Mouse (Mus musculus) monocyte, adult 5-6 weeks (primary cell): Measurements from ENCODE around the gene Arl5a. TPM values are rescaled to one million over a fixed set of nuclear protein-coding genes. Genes with fewer than 3 reads are reported as not detected.

Source experiments
- ATAC-seq: fragments of 153-309, 156-312 bp; replicated peaks from 2 replicates; pipeline ENCODE4 v1.8.0; 2017; ENCODE audit warnings: mild to moderate bottlenecking; ENCODE audit not compliant: low TSS enrichment, insufficient number of reproducible peaks, severe bottlenecking, poor library complexity, low FRiP score
- total RNA-seq: library from RNA; stranded (forward); fragments of 200-1000, 200-491, 200-594 nt; gene quantifications from 3 replicates; pipeline ENCODE4 v1.2.3, GENCODE M21; 2017

The Arl5a gene
- total RNA-seq: 66.3 to 97.8 TPM (median 74.9 TPM) in 3 replicates

- peak; percentile 85 for ATAC-seq
Observed at GRCm38 (mm10) chr2:52424747-52425522, at the start of gene Arl5a. Gene Arl5a, minus strand, starts transcription at chr2:52424901.

- no peak for ATAC-seq
Observed at GRCm38 (mm10) chr2:52471545-52472291, 47.0 kb upstream of the Arl5a start.

DNA sequence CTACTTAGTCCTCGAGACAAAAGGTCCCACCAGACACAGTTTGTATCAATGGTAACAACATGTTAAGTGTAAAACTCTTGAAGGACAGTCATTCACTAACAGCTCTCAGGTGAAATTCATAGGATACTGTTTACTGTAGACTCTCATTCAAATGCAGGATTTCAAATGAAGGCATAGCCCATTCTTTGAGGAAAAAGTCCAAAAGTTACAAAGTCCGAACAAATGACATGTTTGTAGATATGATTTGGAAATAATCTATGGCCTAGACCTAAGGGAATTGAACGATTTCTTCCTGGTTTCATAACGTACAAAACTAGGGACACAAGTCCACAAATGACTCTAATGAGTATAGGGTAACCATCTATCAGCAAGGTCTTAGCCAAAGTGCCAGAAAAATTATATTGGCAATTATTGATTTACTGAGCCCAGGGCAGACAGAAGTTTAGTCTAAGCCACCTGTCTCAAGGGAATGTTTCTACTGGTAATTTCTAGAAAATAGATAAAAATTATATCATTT is 45.4 kb upstream of the Arl5a start:
- ATAC-seq: no peak

DNA sequence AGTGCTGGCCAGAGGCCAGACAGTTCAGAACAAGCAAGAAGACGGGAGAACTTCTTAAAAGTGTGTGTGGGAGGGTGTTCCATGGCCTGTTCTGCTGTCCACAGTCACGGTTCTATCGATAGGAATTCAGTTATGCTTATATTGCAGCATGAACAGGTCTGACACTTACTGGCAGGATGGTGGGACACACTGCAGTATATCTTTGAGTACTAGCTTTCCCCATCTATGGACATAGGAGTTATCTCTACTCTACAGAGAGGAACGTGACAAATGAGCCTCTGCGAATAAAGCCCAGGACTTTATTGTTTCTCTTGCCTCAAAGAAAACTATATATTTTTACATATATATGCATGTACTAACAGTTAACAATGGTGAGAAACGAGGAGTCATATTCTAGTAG is 42.9 kb upstream of the Arl5a start:
- ATAC-seq: no peak

DNA sequence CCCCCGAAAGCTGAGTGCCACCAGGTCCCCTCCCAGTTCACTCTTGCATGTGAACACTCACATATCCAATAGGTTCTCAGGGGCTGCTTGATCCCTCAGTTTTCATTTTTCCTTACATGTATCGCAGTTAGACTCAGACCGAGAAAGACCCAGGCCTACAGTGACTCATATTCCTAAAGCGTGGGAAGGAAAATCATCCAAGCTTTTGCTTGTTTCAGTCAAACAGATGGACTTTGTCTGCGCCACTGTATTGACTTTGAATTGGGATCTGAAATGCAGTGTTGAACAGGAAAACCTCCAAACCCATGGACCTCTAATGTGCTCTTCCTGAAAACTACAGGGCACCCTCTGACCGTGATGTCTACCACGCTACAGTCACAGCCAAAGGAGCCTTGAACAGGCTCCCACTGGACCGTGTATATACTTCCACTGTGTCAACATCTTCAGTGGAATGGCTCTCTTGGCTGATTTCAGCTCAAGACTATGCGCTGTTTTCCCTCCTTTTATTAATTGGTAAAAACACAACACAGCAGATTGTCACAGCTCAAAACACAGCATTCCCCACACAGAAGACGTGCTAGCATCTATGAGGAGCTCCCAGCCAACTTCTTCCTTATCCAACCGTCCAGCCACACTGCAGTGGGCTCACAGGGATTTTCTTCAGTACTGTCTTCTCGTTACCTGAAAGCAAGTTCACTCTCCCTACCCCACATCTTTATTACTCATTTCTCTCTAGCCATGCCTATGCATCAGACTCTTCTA is 36.7 kb upstream of the Arl5a start:
- ATAC-seq: no peak

- no peak for ATAC-seq
Observed at GRCm38 (mm10) chr2:52455606-52456479, 31.1 kb upstream of the Arl5a start.

- no peak for ATAC-seq
Observed at GRCm38 (mm10) chr2:52449818-52450217, 25.1 kb upstream of the Arl5a start.

DNA sequence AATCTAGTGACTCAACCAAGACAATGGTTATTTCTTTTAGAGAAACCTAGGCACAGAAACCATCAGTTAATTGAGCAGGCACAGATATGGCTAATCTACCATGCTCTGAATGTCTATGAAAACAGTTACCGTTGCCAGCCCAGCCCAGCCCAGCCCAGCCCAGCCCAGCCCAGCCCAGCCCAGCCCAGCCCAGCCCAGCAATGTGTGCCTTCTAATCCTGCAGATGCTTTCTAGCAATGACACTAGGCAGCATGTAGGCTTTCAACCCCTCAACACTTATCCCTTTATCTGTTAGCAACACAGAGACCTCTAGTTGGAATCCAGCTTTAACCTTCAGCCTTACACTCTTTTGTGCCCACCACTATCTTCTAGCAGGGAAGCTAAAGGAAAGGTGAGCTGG is 24.2 kb upstream of the Arl5a start:
- no peak for ATAC-seq

DNA sequence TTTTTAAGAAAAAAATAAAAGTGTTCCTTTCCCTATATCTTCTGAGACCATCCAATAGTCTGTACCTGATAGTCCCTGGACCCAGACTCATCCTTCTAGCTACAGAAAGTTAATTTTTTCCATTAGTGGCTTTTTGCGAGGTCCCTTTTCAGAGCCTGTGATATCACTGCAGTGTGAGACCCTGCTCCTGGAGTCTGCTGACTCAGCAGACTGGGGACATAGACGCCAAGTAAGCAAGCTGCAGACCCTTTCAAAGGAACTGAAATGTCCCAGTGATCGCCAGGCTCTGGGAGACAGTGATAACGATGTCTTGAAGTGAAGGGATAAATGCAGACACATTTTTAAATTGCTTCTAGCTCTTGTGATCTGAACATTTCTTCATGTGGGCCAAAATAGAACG is 21.9 kb upstream of the Arl5a start:
- no peak for ATAC-seq

DNA sequence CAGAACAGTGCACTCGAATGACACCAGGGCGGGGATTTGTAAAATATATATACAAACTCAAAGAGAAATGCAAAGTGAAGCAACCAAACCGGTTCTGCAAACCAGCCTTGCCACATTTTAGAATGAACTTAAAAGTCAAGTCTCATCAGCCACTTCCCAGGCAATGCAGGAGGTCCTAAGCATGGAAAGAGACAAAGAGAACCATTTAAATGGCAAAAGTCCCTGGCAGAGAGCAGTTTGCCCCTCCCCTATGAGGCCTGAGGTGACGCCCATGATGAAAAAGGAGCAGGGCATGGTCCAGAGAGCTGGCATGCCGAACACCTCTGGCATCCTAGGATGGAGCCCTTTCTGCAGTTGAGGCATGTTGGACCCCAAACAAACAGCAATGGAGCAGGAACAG is 17.4 kb upstream of the Arl5a start:
- ATAC-seq: no peak

DNA sequence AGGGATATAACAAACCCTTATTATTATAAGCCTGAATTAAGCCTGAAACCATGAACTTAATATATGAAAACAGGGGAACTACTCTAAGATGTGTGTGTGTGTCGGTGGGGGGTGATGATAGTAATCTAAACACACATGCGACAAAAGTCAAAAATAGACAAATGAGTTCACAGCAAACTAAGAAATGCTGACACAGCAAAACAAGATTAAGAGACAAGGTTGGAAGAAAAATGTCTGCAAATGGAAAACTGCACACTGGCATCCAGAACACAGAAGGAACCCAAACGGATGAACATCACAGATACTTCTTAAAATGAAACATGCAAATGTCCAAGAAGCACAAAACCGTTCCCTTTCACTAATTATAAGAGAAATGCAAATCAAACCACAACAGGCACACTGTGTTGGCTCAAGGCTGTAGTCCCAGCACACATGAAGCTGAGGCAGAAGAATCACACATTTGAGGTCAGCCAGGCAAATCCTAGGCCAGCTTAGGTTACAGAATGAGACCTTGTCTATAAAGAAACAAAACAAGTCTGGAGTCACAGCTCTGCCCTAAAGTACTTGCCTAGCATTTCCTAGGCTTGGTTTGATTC is 15.8 kb upstream of the Arl5a start:
- no peak for ATAC-seq

DNA sequence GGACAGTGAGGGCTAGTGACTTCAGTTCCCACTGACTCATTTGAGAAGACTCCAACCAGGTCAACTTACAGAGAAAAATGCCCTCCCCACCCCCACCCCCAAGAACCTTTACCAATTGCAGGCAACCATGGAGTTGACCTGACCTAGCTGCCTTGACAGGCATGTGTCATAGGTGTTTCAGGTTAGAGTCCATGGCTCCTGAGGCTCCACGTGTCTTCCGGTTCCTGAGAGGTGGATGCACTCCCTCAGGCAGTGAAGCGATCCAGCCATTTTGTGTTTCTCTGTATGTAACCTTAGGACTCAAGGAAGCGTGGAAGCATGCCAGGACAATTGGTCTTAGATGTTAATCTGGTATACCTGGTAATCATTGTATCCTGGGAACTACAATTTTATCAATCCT is 13.7 kb upstream of the Arl5a start:
- ATAC-seq: no peak

DNA sequence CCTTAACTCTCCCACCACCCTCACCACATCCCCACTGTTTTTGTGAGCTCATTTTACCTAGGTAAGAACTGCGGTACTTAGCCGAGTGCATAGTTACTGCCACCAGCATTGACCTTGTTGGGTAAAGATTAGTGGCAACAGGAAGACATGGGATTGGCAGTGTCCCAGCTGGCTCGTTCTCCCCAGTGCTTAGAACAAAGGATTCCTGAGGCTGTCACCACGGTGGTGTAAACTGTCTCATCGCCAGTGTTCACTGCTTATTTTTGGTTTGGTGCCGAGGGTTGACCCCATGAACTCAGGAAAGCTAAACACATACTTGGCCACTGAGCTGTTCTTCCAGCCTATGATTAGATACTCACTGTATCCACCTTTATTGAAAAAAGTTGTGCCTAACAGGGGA is 13.3 kb upstream of the Arl5a start:
- ATAC-seq: no peak

- no peak for ATAC-seq
Observed at GRCm38 (mm10) chr2:52435919-52436632, 11.4 kb upstream of the Arl5a start.

DNA sequence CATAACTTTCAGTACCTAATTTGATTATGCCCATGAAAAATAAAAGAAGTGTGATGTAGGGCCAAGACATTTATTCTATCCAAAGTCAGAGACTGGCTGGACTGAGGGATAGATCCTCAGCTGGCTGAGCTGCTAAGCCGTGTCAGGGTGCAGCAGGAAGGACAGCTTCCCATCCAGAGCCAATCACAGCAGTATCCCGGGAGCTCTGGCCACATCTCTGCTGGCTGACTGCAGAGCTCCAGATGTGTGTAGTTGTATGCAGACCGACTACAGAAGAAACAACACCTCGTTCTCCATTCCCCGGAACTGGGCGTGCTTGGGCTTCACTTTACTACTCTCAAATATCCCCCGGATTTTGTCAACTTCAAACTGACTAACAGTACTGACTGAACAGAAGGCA is 8.7 kb upstream of the Arl5a start:
- ATAC-seq: no peak

DNA sequence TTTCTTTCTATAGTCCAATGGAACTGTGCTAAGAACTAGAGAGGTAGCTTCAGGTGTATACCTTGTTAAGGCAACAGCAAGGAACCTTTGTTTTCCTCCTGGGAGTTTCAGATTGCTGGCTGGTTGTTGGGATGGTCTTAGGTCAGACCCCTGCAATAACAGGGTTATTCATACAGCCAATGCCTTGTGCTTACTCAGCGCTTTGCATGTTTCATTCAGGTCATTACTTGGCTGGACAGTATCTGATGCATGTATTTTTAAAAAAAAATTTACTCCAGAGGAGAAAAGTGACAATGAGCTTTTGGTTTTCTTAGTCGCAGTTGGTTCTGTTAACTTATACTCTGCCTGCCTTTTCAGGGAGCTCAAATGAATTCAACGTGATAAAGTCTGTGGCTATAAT is 2.7 kb upstream of the Arl5a start:
- no peak for ATAC-seq

DNA sequence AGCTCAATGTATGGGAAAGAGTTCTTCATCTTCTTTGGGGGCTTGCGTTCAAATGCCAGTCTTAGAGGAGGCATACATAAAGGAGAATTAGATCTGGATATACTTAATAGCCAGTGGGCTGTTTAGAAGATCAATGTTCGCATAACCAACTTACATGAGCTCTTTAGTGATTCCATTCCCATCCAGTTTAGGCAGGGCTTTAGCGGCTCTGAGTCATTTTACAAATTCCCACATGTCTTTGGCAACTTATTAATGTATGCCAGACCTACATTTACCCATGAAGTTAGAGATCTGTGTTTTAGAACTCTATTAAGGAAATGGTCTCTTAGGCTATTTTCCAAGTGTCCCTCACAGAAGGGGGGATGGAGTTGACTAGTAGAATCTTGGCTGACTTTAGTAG is 1.3 kb upstream of the Arl5a start:
- ATAC-seq: no peak

- ATAC-seq: no peak
Observed at GRCm38 (mm10) chr2:52425523-52425795, 758 bp upstream of the Arl5a start.
